Mouse (Mus musculus): ENCODE measurements at regions not wholly inside any gene's neighbourhood (a gene's known extent, or its start where the extent isn't known, plus 50 kb on each side); places are given as distances from the start of the nearest gene placed in this dataset.

- TF ChIP-seq CTCF (conservative IDR thresholded peaks at IDR 0.05; ENCODE audit: insufficient read depth, insufficient read length, low read depth, low read length), result no peak
- no peak for TF ChIP-seq POLR2A (IDR thresholded peaks at IDR 0.05; ENCODE audit: low read depth, low read length)
Observed at GRCm38 (mm10) chr6:89069108-89069507, 167.1 kb downstream of the Tpra1 start.

Measured in kidney, adult 2 months (tissue).